Mouse (Mus musculus) liver, embryonic 12.5 days (tissue): ENCODE measurements at regions not wholly inside any gene's neighbourhood (a gene's known extent, or its start where the extent isn't known, plus 50 kb on each side); places are given as distances from the start of the nearest gene placed in this dataset.

ENCODE experiments used
- ATAC-seq: fragments of 200-750 bp; cut with Nextera tagmentation; 2 replicates; pipeline ENCODE4 v1.8.0; 2017; ENCODE audit warnings: moderate number of reproducible peaks, mild to moderate bottlenecking, moderate library complexity
- H3K27ac ChIP-seq: fragments of 300-500 bp; sonication (generic); 2 replicates; pipeline ENCODE4 v1.5.1; 2016; ENCODE audit warnings: mild to moderate bottlenecking
- H3K27me3 ChIP-seq: fragments of 300-500 bp; sonication (generic); replicated peaks from 2 replicates; pipeline ENCODE4 v1.6.1; 2016; ENCODE audit warnings: mild to moderate bottlenecking, moderate library complexity
- H3K36me3 ChIP-seq: fragments of 300-500 bp; sonication (generic); 2 replicates; pipeline ENCODE4 v1.6.1; 2016; ENCODE audit warnings: mild to moderate bottlenecking, moderate library complexity
- H3K4me1 ChIP-seq: fragments of 300-500 bp; sonication (generic); 2 replicates; pipeline ENCODE4 v1.6.1; 2016
- H3K4me2 ChIP-seq: fragments of 300-500 bp; sonication (generic); 2 replicates; pipeline ENCODE4 v1.6.1; 2016; ENCODE audit warnings: mild to moderate bottlenecking, moderate library complexity
- H3K4me3 ChIP-seq: fragments of 300-500 bp; sonication (generic); 2 replicates; pipeline ENCODE4 v1.5.1; 2016; ENCODE audit warnings: mild to moderate bottlenecking, moderate library complexity
- H3K9ac ChIP-seq: fragments of 300-500 bp; sonication (generic); 2 replicates; pipeline ENCODE4 v1.6.1; 2016; ENCODE audit warnings: mild to moderate bottlenecking, moderate library complexity
- H3K9me3 ChIP-seq: fragments of 300-500 bp; sonication (generic); replicated peaks from 2 replicates; pipeline ENCODE4 v1.6.1; 2016; ENCODE audit warnings: mild to moderate bottlenecking, moderate library complexity
- WGBS: fragments of 180-500 bp; shearing (Covaris S2); methylation state at CpG from one replicate; pipeline ENCODE4 v1.1.7; 2016; ENCODE audit not compliant: insufficient replicate concordance; 5-methylcytosine and 5-hydroxymethylcytosine counted together

- Histone ChIP-seq H3K4me2 (peak overlapping the region; percentile 60), H3K4me1 (peaks cover 42% of the 10 kb centered on the region), H3K9me3 (no peaks in the 10 kb centered on the region), H3K27ac (peak overlapping the region; percentile 88), H3K4me3 (no peak overlapping the region), H3K36me3 (no peaks in the 10 kb centered on the region), H3K9ac (no peak overlapping the region), H3K27me3 (no peaks in the 10 kb centered on the region)
- ATAC-seq, result peak; percentile 43
- WGBS, result 55% methylated on average over 7 of the region's 7 CpGs
These were observed 131.3 kb upstream of the Fmo9 start for GRCm38 (mm10) chr1:166812920-166813439.

- no peaks in the 10 kb centered on the region for H3K36me3 ChIP-seq
- H3K4me2 ChIP-seq, result no peak overlapping the region
- H3K27me3 ChIP-seq, result no peaks in the 10 kb centered on the region
- H3K4me1 ChIP-seq, result peaks cover 26% of the 10 kb centered on the region
- 74% methylated on average over 4 of the region's 4 CpGs for WGBS
- no peaks in the 10 kb centered on the region for H3K9me3 ChIP-seq
- ATAC-seq, result no peak
- H3K27ac ChIP-seq, result no peak overlapping the region
- no peak overlapping the region for H3K9ac ChIP-seq
- H3K4me3 ChIP-seq, result no peak overlapping the region
These were observed 136.3 kb upstream of the Fmo9 start for GRCm38 (mm10) chr1:166817927-166818326.

- no peak overlapping the region for H3K4me2 ChIP-seq
- no peaks in the 10 kb centered on the region for H3K9me3 ChIP-seq
- H3K9ac ChIP-seq, result no peak overlapping the region
- H3K27me3 ChIP-seq, result no peaks in the 10 kb centered on the region
- ATAC-seq, result no peak
- WGBS, result 41% methylated on average over 5 of the region's 5 CpGs
- H3K36me3 ChIP-seq, result no peaks in the 10 kb centered on the region
- 0 out of 2 replicates have a peak overlapping the region, but pooled peaks have one; percentile 41 for H3K27ac ChIP-seq
- peaks cover 19% of the 10 kb centered on the region for H3K4me1 ChIP-seq
- H3K4me3 ChIP-seq, result no peak overlapping the region
These were observed 137.0 kb upstream of the Fmo9 start for GRCm38 (mm10) chr1:166818682-166819081.

- ATAC-seq, result peak; percentile 54; the same call in 1 of the 2 replicates
- WGBS, result 31% methylated on average over 7 of the region's 7 CpGs
- Histone ChIP-seq H3K36me3 (no peaks in the 10 kb centered on the region), H3K27ac (peak overlapping the region; percentile 41; the same call in 1 of the 2 replicates), H3K4me1 (peaks cover 17% of the 10 kb centered on the region), H3K27me3 (no peaks in the 10 kb centered on the region), H3K4me3 (no peak overlapping the region), H3K9me3 (no peaks in the 10 kb centered on the region), H3K4me2 (no peak overlapping the region), H3K9ac (no peak overlapping the region)
These were observed 137.8 kb upstream of the Fmo9 start for GRCm38 (mm10) chr1:166819420-166819819.

GRCm38 (mm10) chr1:166820050-166820449 lies 138.4 kb upstream of the Fmo9 start:
- H3K9me3 ChIP-seq, result no peaks in the 10 kb centered on the region
- no peak overlapping the region for H3K4me3 ChIP-seq
- peaks cover 17% of the 10 kb centered on the region for H3K4me1 ChIP-seq
- 77% methylated on average over 5 of the region's 5 CpGs for WGBS
- no peak overlapping the region for H3K9ac ChIP-seq
- H3K4me2 ChIP-seq, result no peak overlapping the region
- ATAC-seq, result no peak
- H3K27ac ChIP-seq, result no peak overlapping the region
- no peaks in the 10 kb centered on the region for H3K27me3 ChIP-seq
- no peaks in the 10 kb centered on the region for H3K36me3 ChIP-seq

GRCm38 (mm10) chr1:166821146-166821545 lies 139.5 kb upstream of the Fmo9 start:
- Histone ChIP-seq H3K4me2 (no peak overlapping the region), H3K27ac (no peak overlapping the region), H3K27me3 (no peaks in the 10 kb centered on the region), H3K9me3 (no peaks in the 10 kb centered on the region), H3K36me3 (no peaks in the 10 kb centered on the region), H3K4me1 (peaks cover 12% of the 10 kb centered on the region), H3K9ac (no peak overlapping the region), H3K4me3 (no peak overlapping the region)
- no peak for ATAC-seq
- WGBS, result 32% methylated on average over 3 of the region's 3 CpGs

- no peaks in the 10 kb centered on the region for H3K36me3 ChIP-seq
- no peaks in the 10 kb centered on the region for H3K4me1 ChIP-seq
- H3K27me3 ChIP-seq, result no peaks in the 10 kb centered on the region
- no peak overlapping the region for H3K4me2 ChIP-seq
- no peaks in the 10 kb centered on the region for H3K9me3 ChIP-seq
- ATAC-seq, result no peak
- 32% methylated on average over 1 of the region's 1 CpGs for WGBS
- H3K27ac ChIP-seq, result no peak overlapping the region
- no peak overlapping the region for H3K4me3 ChIP-seq
- no peak overlapping the region for H3K9ac ChIP-seq
These were observed 155.7 kb upstream of the Fmo9 start for GRCm38 (mm10) chr1:166837299-166837698.

GRCm38 (mm10) chr1:166839833-166840232 lies 158.2 kb upstream of the Fmo9 start:
- Histone ChIP-seq H3K27me3 (no peaks in the 10 kb centered on the region), H3K36me3 (no peaks in the 10 kb centered on the region), H3K4me1 (no peaks in the 10 kb centered on the region), H3K4me3 (no peak overlapping the region), H3K9me3 (no peaks in the 10 kb centered on the region), H3K27ac (no peak overlapping the region), H3K4me2 (no peak overlapping the region), H3K9ac (no peak overlapping the region)
- 53% methylated on average over 7 of the region's 7 CpGs for WGBS
- no peak for ATAC-seq

GRCm38 (mm10) chr1:166843397-166843877 lies 157.8 kb upstream of the Fam78b start:
- 7% methylated on average over 11 of the region's 11 CpGs for WGBS
- no peak for ATAC-seq
- Histone ChIP-seq H3K27me3 (no peaks in the 10 kb centered on the region), H3K4me2 (0 out of 2 replicates have a peak overlapping the region, but pooled peaks have one; percentile 11), H3K9me3 (no peaks in the 10 kb centered on the region), H3K9ac (no peak overlapping the region), H3K4me3 (no peak overlapping the region), H3K27ac (no peak overlapping the region), H3K4me1 (no peaks in the 10 kb centered on the region), H3K36me3 (no peaks in the 10 kb centered on the region)

GRCm38 (mm10) chr1:166846566-166846965 lies 154.7 kb upstream of the Fam78b start:
- Histone ChIP-seq H3K4me3 (no peak overlapping the region), H3K4me1 (no peaks in the 10 kb centered on the region), H3K9me3 (no peaks in the 10 kb centered on the region), H3K27me3 (no peaks in the 10 kb centered on the region), H3K4me2 (no peak overlapping the region), H3K36me3 (no peaks in the 10 kb centered on the region), H3K9ac (no peak overlapping the region), H3K27ac (no peak overlapping the region)
- no peak for ATAC-seq
- 67% methylated on average over 5 of the region's 5 CpGs for WGBS

GRCm38 (mm10) chr1:166847233-166847632 lies 154.0 kb upstream of the Fam78b start:
- H3K9me3 ChIP-seq, result no peaks in the 10 kb centered on the region

GRCm38 (mm10) chr1:166848015-166848535 lies 153.1 kb upstream of the Fam78b start:
- no peaks in the 10 kb centered on the region for H3K9me3 ChIP-seq
- H3K4me2 ChIP-seq, result no peak overlapping the region
- no peak overlapping the region for H3K4me3 ChIP-seq
- H3K27ac ChIP-seq, result no peak overlapping the region
- H3K27me3 ChIP-seq, result no peaks in the 10 kb centered on the region
- H3K4me1 ChIP-seq, result no peaks in the 10 kb centered on the region
- 55% methylated on average over 4 of the region's 4 CpGs for WGBS
- ATAC-seq, result no peak
- H3K36me3 ChIP-seq, result no peaks in the 10 kb centered on the region
- no peak overlapping the region for H3K9ac ChIP-seq

More at GRCm38 (mm10) chr1:166847233-166847632, 154.0 kb upstream of the Fam78b start:
- 79% methylated on average over 6 of the region's 6 CpGs for WGBS
- H3K4me2 ChIP-seq, result no peak overlapping the region
- no peak overlapping the region for H3K4me3 ChIP-seq
- H3K27me3 ChIP-seq, result no peaks in the 10 kb centered on the region
- no peak overlapping the region for H3K9ac ChIP-seq
- ATAC-seq, result no peak
- no peaks in the 10 kb centered on the region for H3K36me3 ChIP-seq
- no peak overlapping the region for H3K27ac ChIP-seq
- H3K4me1 ChIP-seq, result no peaks in the 10 kb centered on the region

GRCm38 (mm10) chr1:166855988-166856387 lies 145.2 kb upstream of the Fam78b start:
- no peak overlapping the region for H3K27ac ChIP-seq
- no peak overlapping the region for H3K9ac ChIP-seq
- no peak for ATAC-seq
- H3K4me1 ChIP-seq, result no peaks in the 10 kb centered on the region
- no peak overlapping the region for H3K4me3 ChIP-seq
- H3K36me3 ChIP-seq, result no peaks in the 10 kb centered on the region
- no peaks in the 10 kb centered on the region for H3K9me3 ChIP-seq
- H3K27me3 ChIP-seq, result no peaks in the 10 kb centered on the region
- 57% methylated on average over 4 of the region's 4 CpGs for WGBS
- H3K4me2 ChIP-seq, result no peak overlapping the region
